Mouse (Mus musculus) naive thymus-derived CD4-positive, alpha-beta T cell, adult 5 months (primary cell): Measurements from ENCODE around the gene C1qtnf12. TPM values are rescaled to one million over a fixed set of nuclear protein-coding genes. Genes with fewer than 3 reads are reported as not detected.

Source experiments
- polyA plus RNA-seq: library from polyadenylated mRNA; unstranded; fragments of 100-300 nt; shearing (Covaris generic); gene quantifications from one replicate; pipeline ENCODE4 v1.2.1, GENCODE M21; 2017

C1qtnf12 gene
- 3.4 TPM for polyA plus RNA-seq

GRCm38 (mm10) chr4:155962167-155962971 is at the start of gene C1qtnf12:
Gene C1qtnf12, plus strand, starts transcription at chr4:155962318.

GRCm38 (mm10) chr4:155943534-155944249 is 18.4 kb upstream of the C1qtnf12 start, which contains the start of gene Ube2j2:
Gene Ube2j2, plus strand, starts transcription at chr4:155943831.

GRCm38 (mm10) chr4:155992241-155992905 is 30.3 kb downstream of the C1qtnf12 start, which contains the start of the genes B3galt6 and Sdf4:
Gene B3galt6, minus strand, starts transcription at chr4:155992649.
Gene Sdf4, plus strand, starts transcription at chr4:155992872.

GRCm38 (mm10) chr4:156013637-156014036 is 51.5 kb downstream of the C1qtnf12 start, which contains the start of gene Tnfrsf4:
Gene Tnfrsf4, plus strand, starts transcription at chr4:156013843.

Other genes with a start within 250 kb of the C1qtnf12 start
- 0.57 TPM for gene Tmem240, start 227.5 kb upstream of the C1qtnf12 start, polyA plus RNA-seq
- 104 TPM for gene Atad3a, start 201.2 kb upstream of the C1qtnf12 start, polyA plus RNA-seq
- gene Vwa1, start 187.6 kb upstream of the C1qtnf12 start, polyA plus RNA-seq, result not detected
- gene Tmem88b, start 176.4 kb upstream of the C1qtnf12 start, polyA plus RNA-seq, result not detected
- gene Ankrd65, start 171.9 kb upstream of the C1qtnf12 start, polyA plus RNA-seq, result not detected
- gene Mrpl20, start 159.4 kb upstream of the C1qtnf12 start, polyA plus RNA-seq, result 62.8 TPM
- gene Ccnl2, start 149.8 kb upstream of the C1qtnf12 start, polyA plus RNA-seq, result 444 TPM
- gene Aurkaip1, start 131.0 kb upstream of the C1qtnf12 start, polyA plus RNA-seq, result 116 TPM
- 2.1 TPM for gene Mxra8, start 122.6 kb upstream of the C1qtnf12 start, polyA plus RNA-seq
- gene Dvl1, start 114.9 kb upstream of the C1qtnf12 start, polyA plus RNA-seq, result 117 TPM
- 0.55 TPM for gene Tas1r3, start 99.0 kb upstream of the C1qtnf12 start, polyA plus RNA-seq
- gene Cptp, start 92.9 kb upstream of the C1qtnf12 start, polyA plus RNA-seq, result 3.0 TPM
- 80.6 TPM for gene Ints11, start 92.8 kb upstream of the C1qtnf12 start, polyA plus RNA-seq
- 41.9 TPM for gene Pusl1, start 70.5 kb upstream of the C1qtnf12 start, polyA plus RNA-seq
- 34.2 TPM for gene Acap3, start 70.5 kb upstream of the C1qtnf12 start, polyA plus RNA-seq
- gene Ube2j2, start 18.5 kb upstream of the C1qtnf12 start, polyA plus RNA-seq, result 185 TPM
- 7.8 TPM for gene B3galt6, start 30.3 kb downstream of the C1qtnf12 start, polyA plus RNA-seq
- gene Sdf4, start 30.6 kb downstream of the C1qtnf12 start, polyA plus RNA-seq, result 401 TPM
- 109 TPM for gene Tnfrsf4, start 51.5 kb downstream of the C1qtnf12 start, polyA plus RNA-seq
- 279 TPM for gene Tnfrsf18, start 63.8 kb downstream of the C1qtnf12 start, polyA plus RNA-seq
- 0.15 TPM for gene Ttll10, start 97.1 kb downstream of the C1qtnf12 start, polyA plus RNA-seq
- gene 9430015G10Rik, start 147.7 kb downstream of the C1qtnf12 start, polyA plus RNA-seq, result 34.5 TPM
- gene Rnf223, start 168.2 kb downstream of the C1qtnf12 start, polyA plus RNA-seq, result 0.16 TPM
- gene Agrn, start 235.2 kb downstream of the C1qtnf12 start, polyA plus RNA-seq, result 4.8 TPM
- gene Isg15, start 238.5 kb downstream of the C1qtnf12 start, polyA plus RNA-seq, result 11.7 TPM
- 11.7 TPM for gene AW011738, start 241.0 kb downstream of the C1qtnf12 start, polyA plus RNA-seq